ENCODE assay signal across 22 mouse cellular contexts in genomic region chr1:78347317-78347806, GRCm38 (mm10). TPM values are rescaled to one million over a fixed set of nuclear protein-coding genes. Genes with fewer than 3 reads are reported as not detected.
DNase-seq lines count a peak whose midpoint lies in the region; ATAC-seq lines count a peak whose summit lies in the region.
"Had no signal": no experiment of that assay in that cellular context is flagged by ENCODE, and none has a peak within 500 bp of the region (broad histone marks: within the 10 kb centered on the region; RNA-seq: fewer than 3 reads in every experiment).

No protein-coding gene starts in this region.

- peak; percentile 93 for DNase-seq in 3134 (ENCODE audit: extremely low read depth, insufficient read length, low spot score)
- peak; percentile 98 for DNase-seq in 3T3-L1 (ENCODE audit: low read depth, low spot score)
- DNase-seq in NIH3T3 (ENCODE audit: low read depth): peak; percentile 83
- peak; percentile 55 for DNase-seq in fibroblast of lung, adult 2 months (ENCODE audit: low read depth)
- DNase-seq in cerebellum, postnatal 36 days: no peak
- no peak for DNase-seq in left cerebral cortex, adult 8-10 months (ENCODE audit: low spot score in 2 of 2)
- DNase-seq: adrenal gland, adult 2 months; adrenal gland, postnatal 25 days; cerebellum, adult 18-20 months; cerebellum, adult 9-11 months; embryo, embryonic 11 days; gastrocnemius, postnatal 25 days; heart, postnatal 36 days; kidney, adult 8-10 months had no signal

- ATAC-seq in CD4-positive, CD25-positive, alpha-beta regulatory T cell, adult 4 months: no peak
- ATAC-seq: forebrain, embryonic 16.5 days; hindbrain, embryonic 16.5 days; inflammation-experienced regulatory T-cells, adult 6 months; intestine, postnatal 0 days had no signal

RNA-seq across cellular contexts. Expression of gene Sgpp2, which starts 37.2 kb away (rescaled TPM):
- 1 to 10 TPM in 1 of 2 experiments, under 1 TPM in 1; 0.87 to 2.0 TPM for polyA plus RNA-seq in CD4-positive, CD25-positive, alpha-beta regulatory T cell, adult 4 months (2017; shearing (Covaris generic))
- total RNA-seq in left cerebral cortex, adult 8-10 months (2022): 10 to 100 TPM; 12.1 to 14.9 (median 13.5) TPM
- total RNA-seq: gastrocnemius, adult 18-20 months; gastrocnemius, postnatal 25 days; granulocyte monocyte progenitor cell, adult 5-6 weeks had no signal
- polyA plus RNA-seq: erythroblast, embryonic 14.5 days had no signal

Comparison
In these comparisons a context has a peak if more than half of its experiments do, and no peak if none do; other contexts are left out.
1. DNase-seq: peak in 3134 (single experiment), 3T3-L1 (single experiment), NIH3T3 (single experiment) and fibroblast of lung, adult 2 months (single experiment); none in cerebellum, postnatal 36 days (0 of 2) and left cerebral cortex, adult 8-10 months (0 of 2).